Mouse (Mus musculus) left cerebral cortex, postnatal 14 days (tissue): ENCODE measurements around the gene Ube2d2b. TPM values are rescaled to one million over a fixed set of nuclear protein-coding genes. Genes with fewer than 3 reads are reported as not detected.
A peak's percentile ranks its signal among the peaks of the same experiment; 100 is the strongest.

Experiments used
- DNase-seq, 2 experiments: peaks; one replicate each; pipeline ENCODE4 v3.0.0; 2021 to 2022; ENCODE audit warnings: low spot score in 2 of 2, mixed read lengths in 1 of 2
- intact Hi-C: fragments of 180-260 bp; cut with DNase I; formaldehyde crosslinking; loops from one replicate; pipeline ENCODE4 v1.15.1; 2025
- long read RNA-seq, 2 experiments: library from polyadenylated mRNA; stranded (forward); transcript quantifications; one replicate each; pipeline ENCODE4 v2.0.0; 2021
- total RNA-seq, 2 experiments: library from RNA; stranded (reverse); gene quantifications; 2 replicates each; pipeline ENCODE4 v1.2.3; 2021

Ube2d2b gene
- not detected for total RNA-seq
- long read RNA-seq, experiment 1, partial matches to known transcripts: 0 of 3 reads
- long read RNA-seq, experiment 1, other reads (novel, unspliced or antisense): 0 of 3 reads
- long read RNA-seq, experiment 2, partial matches to known transcripts: 0 of 1 reads
- long read RNA-seq, experiment 2, other reads (novel, unspliced or antisense): 0 of 1 reads

- intact Hi-C loops: no loop called here
- DNase-seq: no peak
Measured at GRCm38 (mm10) chr5:107829998-107830560, at the start of gene Ube2d2b. Gene Ube2d2b (plus strand): TSS chr5:107830099.

- intact Hi-C loops: no loop called here
- DNase-seq: no peak
Measured at GRCm38 (mm10) chr5:107782360-107782759, 47.5 kb upstream of the Ube2d2b start.

- DNase-seq: no peak
- intact Hi-C loops: no loop called here
Measured at GRCm38 (mm10) chr5:107787682-107788443, 42.0 kb upstream of the Ube2d2b start.

GRCm38 (mm10) chr5:107789492-107789891 is 40.4 kb upstream of the Ube2d2b start:
- peak in 1 of 2 experiments; percentile 15 for DNase-seq
- intact Hi-C loops: no loop called here

GRCm38 (mm10) chr5:107791966-107792365 is 37.9 kb upstream of the Ube2d2b start:
- DNase-seq: no peak
- intact Hi-C loops: no loop called here

- intact Hi-C loops: no loop called here
- DNase-seq: no peak
Measured at GRCm38 (mm10) chr5:107792516-107792915, 37.4 kb upstream of the Ube2d2b start.

GRCm38 (mm10) chr5:107793258-107793657 is 36.6 kb upstream of the Ube2d2b start:
- intact Hi-C loops: no loop called here

GRCm38 (mm10) chr5:107793927-107794326 is 36.0 kb upstream of the Ube2d2b start:
- intact Hi-C loops: no loop called here

More at GRCm38 (mm10) chr5:107793258-107793657, 36.6 kb upstream of the Ube2d2b start:
- no peak for DNase-seq

GRCm38 (mm10) chr5:107798290-107798689 is 31.6 kb upstream of the Ube2d2b start:
- intact Hi-C loops: no loop called here
- DNase-seq: no peak

More at GRCm38 (mm10) chr5:107793927-107794326, 36.0 kb upstream of the Ube2d2b start:
- no peak for DNase-seq

GRCm38 (mm10) chr5:107801234-107801633 is 28.7 kb upstream of the Ube2d2b start:
- intact Hi-C loops: no loop called here
- DNase-seq: no peak

- intact Hi-C loops: no loop called here
Measured at GRCm38 (mm10) chr5:107802621-107803020, 27.3 kb upstream of the Ube2d2b start.

GRCm38 (mm10) chr5:107807496-107807895 is 22.4 kb upstream of the Ube2d2b start:
- DNase-seq: no peak
- intact Hi-C loops: no loop called here

More at GRCm38 (mm10) chr5:107802621-107803020, 27.3 kb upstream of the Ube2d2b start:
- DNase-seq: peak in 1 of 2 experiments; percentile 8

GRCm38 (mm10) chr5:107814651-107815050 is 15.2 kb upstream of the Ube2d2b start:
- DNase-seq: no peak
- intact Hi-C loops: no loop called here

- intact Hi-C loops: no loop called here
- no peak for DNase-seq
Measured at GRCm38 (mm10) chr5:107822521-107822920, 7.4 kb upstream of the Ube2d2b start.

- intact Hi-C loops: no loop called here
- DNase-seq: no peak
Measured at GRCm38 (mm10) chr5:107831351-107831750, 1.5 kb downstream of the Ube2d2b start.

- DNase-seq: no peak
- intact Hi-C loops: no loop called here
Measured at GRCm38 (mm10) chr5:107834287-107834686, 4.4 kb downstream of the Ube2d2b start.

GRCm38 (mm10) chr5:107838891-107839644 is 9.2 kb downstream of the Ube2d2b start:
- intact Hi-C loops: no loop called here
- DNase-seq: no peak

GRCm38 (mm10) chr5:107840549-107841238 is 10.8 kb downstream of the Ube2d2b start:
- intact Hi-C loops: no loop called here
- no peak for DNase-seq

GRCm38 (mm10) chr5:107847349-107847748 is 17.4 kb downstream of the Ube2d2b start:
- peak; percentile 19 to 20 for DNase-seq
- intact Hi-C loops: no loop called here
